Mouse (Mus musculus): ENCODE measurements around the gene Gtf3c2. TPM values are rescaled to one million over a fixed set of nuclear protein-coding genes. Genes with fewer than 3 reads are reported as not detected.

The Gtf3c2 gene
- total RNA-seq, 2 experiments from 2014 or later, result 54.9 to 57.2 TPM

GRCm38 (mm10) chr5:31199321-31199892, 19.5 kb upstream of the Gtf3c2 start:
- DNase-seq (ENCODE audit: low spot score in 2 of 2), result no peak
- intact Hi-C loops (cut with DNase I), result loop anchor here (10.0 kb wide), 1 partner anchor 245 kb away; no protein-coding TSS in a partner anchor

- intact Hi-C loops (cut with DNase I), result loop anchor here (10.0 kb wide), 1 partner anchor 244 kb away; no protein-coding TSS in a partner anchor
- no peak for DNase-seq (ENCODE audit: low spot score in 2 of 2)
Observed at GRCm38 (mm10) chr5:31198616-31199320, 18.8 kb upstream of the Gtf3c2 start.

- intact Hi-C loops (cut with DNase I), result loop anchor here (10.0 kb wide), 1 partner anchor 243 kb away; no protein-coding TSS in a partner anchor
- DNase-seq (ENCODE audit: low spot score in 2 of 2), result no peak
Observed at GRCm38 (mm10) chr5:31198170-31198569, 18.2 kb upstream of the Gtf3c2 start.

GRCm38 (mm10) chr5:31197072-31197471, 17.1 kb upstream of the Gtf3c2 start:
- DNase-seq (ENCODE audit: low spot score in 2 of 2), result no peak
- intact Hi-C loops (cut with DNase I), result loop anchor here (10.0 kb wide), 1 partner anchor 242 kb away; no protein-coding TSS in a partner anchor

GRCm38 (mm10) chr5:31196207-31196606, 16.3 kb upstream of the Gtf3c2 start:
- intact Hi-C loops (cut with DNase I), result loop anchor here (10.0 kb wide), 1 partner anchor 241 kb away; no protein-coding TSS in a partner anchor
- no peak for DNase-seq (ENCODE audit: low spot score in 2 of 2)

- intact Hi-C loops (cut with DNase I), result loop anchor here (10.0 kb wide), 1 partner anchor 241 kb away; no protein-coding TSS in a partner anchor
- peak in 1 of 2 experiments; percentile 45 for DNase-seq (ENCODE audit: low spot score in 2 of 2)
Observed at GRCm38 (mm10) chr5:31195671-31196070, 15.7 kb upstream of the Gtf3c2 start.

- intact Hi-C loops (cut with DNase I), result loop anchor here (10.0 kb wide), 1 partner anchor 240 kb away; no protein-coding TSS in a partner anchor
- DNase-seq (ENCODE audit: low spot score in 2 of 2), result no peak
Observed at GRCm38 (mm10) chr5:31194486-31195485, 14.8 kb upstream of the Gtf3c2 start.

GRCm38 (mm10) chr5:31193631-31194281, 13.8 kb upstream of the Gtf3c2 start:
- intact Hi-C loops (cut with DNase I), result loop anchor here (10.0 kb wide), 1 partner anchor 239 kb away; no protein-coding TSS in a partner anchor

GRCm38 (mm10) chr5:31192939-31193630, 13.1 kb upstream of the Gtf3c2 start, which contains the start of the genes Snx17 and Eif2b4:
TSS of gene Snx17 (plus strand) at chr5:31193227.
TSS of gene Eif2b4 (minus strand) at chr5:31193430.
- intact Hi-C loops (cut with DNase I), result loop anchor here (10.0 kb wide), 1 partner anchor 238 kb away; no protein-coding TSS in a partner anchor

More at GRCm38 (mm10) chr5:31193631-31194281, 13.8 kb upstream of the Gtf3c2 start:
- DNase-seq (ENCODE audit: low spot score in 2 of 2), result no peak

GRCm38 (mm10) chr5:31192045-31192938, 12.3 kb upstream of the Gtf3c2 start:
- intact Hi-C loops (cut with DNase I), result loop anchor here (10.0 kb wide), 1 partner anchor 237 kb away; no protein-coding TSS in a partner anchor
- peak in 1 of 2 experiments; percentile 77 for DNase-seq (ENCODE audit: low spot score in 2 of 2)

More at GRCm38 (mm10) chr5:31192939-31193630, 13.1 kb upstream of the Gtf3c2 start, which contains the start of the genes Snx17 and Eif2b4:
- peak; percentile 99 to 100 for DNase-seq (ENCODE audit: low spot score in 2 of 2)

GRCm38 (mm10) chr5:31190201-31190600, 10.3 kb upstream of the Gtf3c2 start:
- intact Hi-C loops (cut with DNase I), result loop anchor here (10.0 kb wide), 1 partner anchor 235 kb away; no protein-coding TSS in a partner anchor
- DNase-seq (ENCODE audit: low spot score in 2 of 2), result no peak

GRCm38 (mm10) chr5:31188223-31188840, 8.4 kb upstream of the Gtf3c2 start:
- intact Hi-C loops (cut with DNase I), result no loop called here
- DNase-seq (ENCODE audit: low spot score in 2 of 2), result no peak

GRCm38 (mm10) chr5:31183678-31184077, 3.7 kb upstream of the Gtf3c2 start:
- intact Hi-C loops (cut with DNase I), result no loop called here
- no peak for DNase-seq (ENCODE audit: low spot score in 2 of 2)

GRCm38 (mm10) chr5:31181183-31181770, 1.3 kb upstream of the Gtf3c2 start:
- no peak for DNase-seq (ENCODE audit: low spot score in 2 of 2)
- intact Hi-C loops (cut with DNase I), result no loop called here

GRCm38 (mm10) chr5:31179301-31179765, 611 bp downstream of the Gtf3c2 start:
- intact Hi-C loops (cut with DNase I), result no loop called here
- DNase-seq (ENCODE audit: low spot score in 2 of 2), result peak; percentile 44 to 53

GRCm38 (mm10) chr5:31168630-31169029, 11.3 kb downstream of the Gtf3c2 start:
- intact Hi-C loops (cut with DNase I), result no loop called here
- no peak for DNase-seq (ENCODE audit: low spot score in 2 of 2)
